Mouse (Mus musculus) central nervous system, embryonic 11.5 days (tissue): ENCODE results near the gene Esp23. TPM values are rescaled to one million over a fixed set of nuclear protein-coding genes. Genes with fewer than 3 reads are reported as not detected.

Experiments used
- polyA plus RNA-seq: library from polyadenylated mRNA; depleted of rRNA; stranded (reverse); fragments of >200 nt; gene quantifications from 2 replicates; pipeline ENCODE4 v1.2.3, GENCODE M21; 2012; rRNA removed

Esp23 gene
- not detected in 2 replicates for polyA plus RNA-seq

DNA sequence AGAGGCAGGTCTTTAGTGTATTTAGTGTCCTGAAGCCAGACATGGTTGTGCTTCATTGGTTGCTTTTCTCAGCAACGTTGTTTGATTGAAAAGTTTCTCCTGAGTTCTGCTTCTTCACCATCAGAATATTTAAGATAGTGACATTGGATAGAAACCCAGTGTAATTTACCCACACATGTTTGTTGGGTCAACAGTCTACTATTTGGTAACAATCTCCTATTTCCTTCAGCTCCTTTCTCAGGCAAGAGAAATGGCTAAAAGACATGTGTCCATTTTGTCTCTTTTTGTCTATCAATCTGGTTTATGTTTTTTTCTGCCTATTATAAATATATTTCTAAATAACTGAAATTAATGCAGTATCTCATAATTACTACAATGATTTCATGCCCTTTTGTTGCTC lies at the start of gene Esp23:
Esp23 (minus strand) TSS at position 101 of the 400 bp plus-strand sequence.

DNA sequence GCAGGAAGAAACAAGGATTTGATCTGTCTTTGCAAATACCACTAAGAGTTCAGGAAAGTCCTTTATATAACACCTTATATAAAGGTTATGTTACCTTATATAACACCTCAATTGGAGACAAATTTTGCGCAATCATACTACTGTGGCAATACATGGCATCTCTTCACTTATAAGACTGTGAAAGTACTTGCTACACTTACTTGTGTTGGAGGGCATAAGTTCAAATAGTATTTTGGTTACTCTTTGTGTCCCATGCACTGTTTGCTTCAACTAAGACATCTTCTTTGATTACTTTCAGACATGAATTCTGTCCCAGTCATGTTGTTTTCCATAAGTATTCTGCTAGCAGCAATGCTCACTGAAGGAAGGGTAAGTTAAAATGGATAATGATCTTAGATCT lies 18.2 kb upstream of the Esp23 start, which contains the start of gene Esp22:
Esp22 (plus strand) TSS at position 301 of the 400 bp plus-strand sequence.

DNA sequence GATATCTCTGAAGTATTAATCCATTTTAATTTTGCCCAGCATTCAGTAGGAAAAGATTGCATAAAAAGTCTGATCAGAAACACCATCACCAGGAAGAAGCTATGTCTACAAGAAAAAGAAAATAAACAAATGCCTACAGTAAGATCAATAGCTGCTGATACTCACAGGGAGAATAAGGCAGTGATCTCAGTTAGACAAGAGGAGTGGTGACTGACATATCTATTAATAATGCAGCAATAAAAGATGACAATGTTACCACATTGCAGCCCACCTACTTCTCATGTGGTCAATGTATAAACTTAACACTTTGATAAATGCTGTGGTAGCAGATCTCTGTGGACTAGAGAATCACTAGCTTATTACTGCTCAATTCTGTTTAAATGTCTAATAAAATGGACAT lies 33.6 kb downstream of the Esp23 start, which contains the start of gene Gm21903:
Gm21903 (minus strand) TSS at position 101 of the 400 bp plus-strand sequence.

DNA sequence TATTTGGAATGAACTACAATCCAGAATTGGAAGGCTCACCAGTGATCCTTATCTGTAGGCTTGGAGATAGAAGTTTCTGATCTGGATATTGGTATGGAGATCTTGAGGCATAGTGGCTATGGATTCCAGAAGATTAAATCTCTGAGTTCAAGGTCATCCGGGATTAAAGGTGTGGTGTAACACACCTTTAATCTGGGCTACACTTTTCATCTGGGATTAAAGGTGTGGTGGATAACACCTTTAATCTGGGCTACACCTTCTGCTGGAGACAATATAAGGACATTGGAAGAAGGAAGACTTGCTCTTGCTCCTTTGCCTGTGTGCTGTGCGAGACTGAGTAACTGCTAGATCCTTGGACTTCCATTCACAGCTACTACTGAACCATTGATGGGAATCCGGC lies 40.4 kb downstream of the Esp23 start, which contains the start of gene Esp24:
Esp24 (plus strand) TSS at position 301 of the 400 bp plus-strand sequence.

Other genes with a start within 250 kb of the Esp23 start
- gene Esp24, start 40.3 kb downstream of the Esp23 start, polyA plus RNA-seq, result not detected in 2 replicates
- gene Gm21903, start 33.7 kb downstream of the Esp23 start, polyA plus RNA-seq, result not detected in 2 replicates
- not detected in 2 replicates for gene Esp22, start 18.3 kb upstream of the Esp23 start, polyA plus RNA-seq